ENCODE assay signal across 30 mouse cellular contexts in the genomic region with DNA sequence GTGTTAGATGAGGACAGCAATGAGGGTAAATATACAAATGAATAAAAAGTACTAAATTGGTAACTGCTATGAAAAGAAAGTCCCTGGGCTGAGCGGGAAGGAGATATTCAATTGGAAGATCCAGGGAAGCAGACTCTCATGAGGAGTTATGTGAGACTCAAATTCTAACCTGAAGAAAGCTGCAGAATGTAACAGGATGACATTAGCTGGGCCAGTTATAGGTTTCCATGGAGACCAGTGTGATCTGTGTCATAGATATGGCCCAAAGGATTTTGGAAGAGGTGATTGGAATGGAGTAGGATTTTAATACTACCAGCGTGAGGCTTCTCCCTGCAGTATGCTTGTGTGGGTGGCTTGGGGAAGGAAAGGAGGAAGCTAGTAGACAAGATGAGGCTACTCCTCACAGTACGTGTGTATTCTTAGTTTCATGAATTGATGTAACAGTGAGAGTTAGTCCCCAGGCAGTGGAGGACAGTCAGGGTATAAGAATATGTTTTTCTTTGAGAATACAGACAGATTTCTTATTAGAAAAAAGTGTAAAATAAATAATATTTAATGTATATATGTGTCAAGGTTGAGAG. TPM values are rescaled to one million over a fixed set of nuclear protein-coding genes. Genes with fewer than 3 reads are reported as not detected.
DNase-seq lines count a peak whose midpoint lies in the region; ATAC-seq lines count a peak whose summit lies in the region.
"Had no signal": no experiment of that assay in that cellular context is flagged by ENCODE, and none has a peak within 500 bp of the region (broad histone marks: within the 10 kb centered on the region; RNA-seq: fewer than 3 reads in every experiment).

No protein-coding gene starts in this region.

- WGBS in hindbrain, embryonic 11.5 days: 83% methylated on average over 3 of the region's 3 CpGs
- 79% methylated on average over 3 of the region's 3 CpGs for WGBS in hindbrain, embryonic 13.5 days
- WGBS in midbrain, embryonic 15.5 days: 71% methylated on average over 3 of the region's 3 CpGs
- 80% methylated on average over 3 of the region's 3 CpGs for WGBS in midbrain, embryonic 14.5 days

- no peak overlapping the region for H3K4me2 ChIP-seq in hindbrain, embryonic 11.5 days (replicated peaks; ENCODE audit: low read depth, low read length)
- H3K4me2 ChIP-seq in hindbrain, embryonic 13.5 days: no peak overlapping the region
- H3K4me2 ChIP-seq in midbrain, embryonic 15.5 days: no peak overlapping the region
- H3K4me2 ChIP-seq in midbrain, embryonic 14.5 days (ENCODE audit: low read length): no peak overlapping the region
- H3K4me2 ChIP-seq: embryonic facial prominence, embryonic 12.5 days; forebrain, embryonic 15.5 days had no signal

- no peaks in the 10 kb centered on the region for H3K36me3 ChIP-seq in hindbrain, embryonic 11.5 days (ENCODE audit: control insufficient read depth, insufficient read depth, low read length)
- no peaks in the 10 kb centered on the region for H3K36me3 ChIP-seq in hindbrain, embryonic 13.5 days
- no peaks in the 10 kb centered on the region for H3K36me3 ChIP-seq in midbrain, embryonic 15.5 days (replicated peaks)
- no peaks in the 10 kb centered on the region for H3K36me3 ChIP-seq in midbrain, embryonic 14.5 days (ENCODE audit: control insufficient read depth, insufficient read depth, low read length)
- H3K36me3 ChIP-seq: embryonic facial prominence, embryonic 12.5 days; forebrain, embryonic 15.5 days; G1E; heart, embryonic 10.5 days had no signal

- H3K27ac ChIP-seq in hindbrain, embryonic 11.5 days (ENCODE audit: low read depth, low read length): no peak overlapping the region
- no peak overlapping the region for H3K27ac ChIP-seq in hindbrain, embryonic 13.5 days
- H3K27ac ChIP-seq in midbrain, embryonic 15.5 days: no peak overlapping the region
- H3K27ac ChIP-seq in midbrain, embryonic 14.5 days (replicated peaks; ENCODE audit: low read depth, low read length): no peak overlapping the region
- H3K27ac ChIP-seq: embryonic facial prominence, embryonic 12.5 days; forebrain, embryonic 15.5 days; heart, embryonic 10.5 days had no signal

- no peak overlapping the region for H3K9ac ChIP-seq in hindbrain, embryonic 11.5 days (ENCODE audit: low read depth, low read length)
- no peak overlapping the region for H3K9ac ChIP-seq in hindbrain, embryonic 13.5 days
- no peak overlapping the region for H3K9ac ChIP-seq in midbrain, embryonic 15.5 days
- H3K9ac ChIP-seq in midbrain, embryonic 14.5 days (replicated peaks; ENCODE audit: low read length): no peak overlapping the region
- H3K9ac ChIP-seq: embryonic facial prominence, embryonic 12.5 days; forebrain, embryonic 15.5 days had no signal

- no peak overlapping the region for H3K4me3 ChIP-seq in hindbrain, embryonic 11.5 days (ENCODE audit: low read depth, low read length)
- H3K4me3 ChIP-seq in hindbrain, embryonic 13.5 days: no peak overlapping the region
- no peak overlapping the region for H3K4me3 ChIP-seq in midbrain, embryonic 15.5 days
- no peak overlapping the region for H3K4me3 ChIP-seq in midbrain, embryonic 14.5 days (replicated peaks; ENCODE audit: low read depth, low read length)
- H3K4me3 ChIP-seq: embryonic facial prominence, embryonic 12.5 days; forebrain, embryonic 15.5 days; heart, embryonic 10.5 days had no signal

- H3K27me3 ChIP-seq in hindbrain, embryonic 11.5 days (ENCODE audit: control insufficient read depth, insufficient read depth, low read length): no peaks in the 10 kb centered on the region
- H3K27me3 ChIP-seq in hindbrain, embryonic 13.5 days: no peaks in the 10 kb centered on the region
- H3K27me3 ChIP-seq in midbrain, embryonic 15.5 days (replicated peaks): no peaks in the 10 kb centered on the region
- no peaks in the 10 kb centered on the region for H3K27me3 ChIP-seq in midbrain, embryonic 14.5 days (ENCODE audit: control insufficient read depth, insufficient read depth, low read length)
- H3K27me3 ChIP-seq: embryonic facial prominence, embryonic 12.5 days; forebrain, embryonic 15.5 days had no signal

- no peaks in the 10 kb centered on the region for H3K4me1 ChIP-seq in hindbrain, embryonic 11.5 days (replicated peaks; ENCODE audit: control insufficient read depth, insufficient read depth, low read length)
- H3K4me1 ChIP-seq in hindbrain, embryonic 13.5 days (replicated peaks): no peaks in the 10 kb centered on the region
- no peaks in the 10 kb centered on the region for H3K4me1 ChIP-seq in midbrain, embryonic 15.5 days
- no peaks in the 10 kb centered on the region for H3K4me1 ChIP-seq in midbrain, embryonic 14.5 days (ENCODE audit: control insufficient read depth, insufficient read depth, low read length)
- H3K4me1 ChIP-seq: embryonic facial prominence, embryonic 12.5 days; forebrain, embryonic 15.5 days; heart, embryonic 10.5 days had no signal

- peak; percentile 2 for DNase-seq in embryo, embryonic 10.5 days (ENCODE audit: low spot score)
- no peak for DNase-seq in embryo, embryonic 10 days (ENCODE audit: low spot score)
- no peak for DNase-seq in hindbrain, embryonic 11.5 days (ENCODE audit: low spot score)
- no peak for DNase-seq in midbrain, embryonic 14.5 days
- peak; percentile 20 for DNase-seq in brain, adult 2 months (ENCODE audit: low read depth, low spot score)
- DNase-seq: adrenal gland, adult 8-10 months; adrenal gland, postnatal 36 days; B cell, adult 2 months; cerebellum, adult 11-12 months; cerebellum, adult 9-10 months; cerebellum, postnatal 25 days; gastrocnemius, postnatal 36 days; heart, adult 18-20 months; heart, postnatal 10 days; heart, postnatal 4 days had no signal

- H3K9me3 ChIP-seq in hindbrain, embryonic 11.5 days (ENCODE audit: control insufficient read depth, low read length): no peaks in the 10 kb centered on the region
- H3K9me3 ChIP-seq in hindbrain, embryonic 13.5 days: no peaks in the 10 kb centered on the region
- no peaks in the 10 kb centered on the region for H3K9me3 ChIP-seq in midbrain, embryonic 15.5 days
- H3K9me3 ChIP-seq in midbrain, embryonic 14.5 days (ENCODE audit: control insufficient read depth, low read length): no peaks in the 10 kb centered on the region
- H3K9me3 ChIP-seq: embryonic facial prominence, embryonic 12.5 days; forebrain, embryonic 15.5 days; G1E; heart, embryonic 10.5 days had no signal

- peak; percentile 38; the same call in 1 of the 2 replicates for ATAC-seq in hindbrain, embryonic 11.5 days (ENCODE audit: low FRiP score)
- no peak for ATAC-seq in hindbrain, embryonic 13.5 days (ENCODE audit: low FRiP score)
- peak; percentile 50 for ATAC-seq in midbrain, embryonic 15.5 days (replicated peaks)
- ATAC-seq in midbrain, embryonic 14.5 days (ENCODE audit: low FRiP score, low TSS enrichment): no peak
- no peak for ATAC-seq in granulocyte monocyte progenitor cell, adult 5-6 weeks (replicated peaks; ENCODE audit: poor library complexity, severe bottlenecking)
- ATAC-seq: CD4-positive, CD25-positive, alpha-beta regulatory T cell, adult 4 months; forebrain, embryonic 15.5 days; inflammation-experienced regulatory T-cells, adult 6 months; intestine, postnatal 0 days had no signal

RNA-seq across cellular contexts. Expression of a gene that starts 29.6 kb away (rescaled TPM):
- not detected in 2 replicates for polyA plus RNA-seq in hindbrain, embryonic 11.5 days (2014; fragmentation: Nextera tagmentation; extraction: Ambion mirVana)
- polyA plus RNA-seq in hindbrain, embryonic 13.5 days (2015; fragmentation: Nextera tagmentation; extraction: Ambion mirVana): not detected in 2 replicates
- polyA plus RNA-seq in midbrain, embryonic 15.5 days (2015; fragmentation: Nextera tagmentation; extraction: Ambion mirVana): not detected in 2 replicates
- polyA plus RNA-seq in midbrain, embryonic 14.5 days (2014; fragmentation: Nextera tagmentation; extraction: Ambion mirVana): not detected in 2 replicates
- not detected in 2 replicates for total RNA-seq in granulocyte monocyte progenitor cell, adult 5-6 weeks (2014; fragmentation: Nextera tagmentation)
- not detected in 2 replicates for total RNA-seq in granulocyte monocyte progenitor cell, adult 5-6 weeks (2017)
- total RNA-seq: adrenal gland, adult 8-10 months; adrenal gland, postnatal 36 days; gastrocnemius, adult 8-10 months; gastrocnemius, postnatal 36 days; heart, adult 18-20 months; heart, postnatal 10 days; heart, postnatal 4 days had no signal
- polyA plus RNA-seq: CD4-positive, CD25-positive, alpha-beta regulatory T cell, adult 4 months; cortical plate, adult 2 months; embryonic facial prominence, embryonic 12.5 days; forebrain, embryonic 11.5 days; forebrain, embryonic 15.5 days; frontal cortex, adult 2 months; G1E; heart, embryonic 10.5 days; heart, embryonic 14.5 days; inflammation-experienced regulatory T-cells, adult 6 months; intestine, postnatal 0 days had no signal

RNA-seq across cellular contexts. Expression of a gene that starts 29.7 kb away (rescaled TPM):
- not detected in 2 replicates for polyA plus RNA-seq in hindbrain, embryonic 11.5 days (2014; fragmentation: Nextera tagmentation; extraction: Ambion mirVana)
- polyA plus RNA-seq in hindbrain, embryonic 13.5 days (2015; fragmentation: Nextera tagmentation; extraction: Ambion mirVana): not detected in 2 replicates
- polyA plus RNA-seq in midbrain, embryonic 15.5 days (2015; fragmentation: Nextera tagmentation; extraction: Ambion mirVana): not detected in 2 replicates
- not detected in 2 replicates for polyA plus RNA-seq in midbrain, embryonic 14.5 days (2014; fragmentation: Nextera tagmentation; extraction: Ambion mirVana)
- total RNA-seq in granulocyte monocyte progenitor cell, adult 5-6 weeks (2014; fragmentation: Nextera tagmentation): not detected in 2 replicates
- total RNA-seq in granulocyte monocyte progenitor cell, adult 5-6 weeks (2017): not detected in 2 replicates
- total RNA-seq: adrenal gland, adult 8-10 months; adrenal gland, postnatal 36 days; gastrocnemius, adult 8-10 months; gastrocnemius, postnatal 36 days; heart, adult 18-20 months; heart, postnatal 10 days; heart, postnatal 4 days had no signal
- polyA plus RNA-seq: CD4-positive, CD25-positive, alpha-beta regulatory T cell, adult 4 months; cortical plate, adult 2 months; embryonic facial prominence, embryonic 12.5 days; forebrain, embryonic 11.5 days; forebrain, embryonic 15.5 days; frontal cortex, adult 2 months; G1E; heart, embryonic 10.5 days; heart, embryonic 14.5 days; inflammation-experienced regulatory T-cells, adult 6 months; intestine, postnatal 0 days had no signal

RNA-seq across cellular contexts. Expression of a gene that starts 47.3 kb away (rescaled TPM):
- not detected in 2 replicates for polyA plus RNA-seq in hindbrain, embryonic 11.5 days (2014; fragmentation: Nextera tagmentation; extraction: Ambion mirVana)
- polyA plus RNA-seq in hindbrain, embryonic 13.5 days (2015; fragmentation: Nextera tagmentation; extraction: Ambion mirVana): not detected in 2 replicates
- polyA plus RNA-seq in midbrain, embryonic 15.5 days (2015; fragmentation: Nextera tagmentation; extraction: Ambion mirVana): not detected in 2 replicates
- not detected in 2 replicates for polyA plus RNA-seq in midbrain, embryonic 14.5 days (2014; fragmentation: Nextera tagmentation; extraction: Ambion mirVana)
- total RNA-seq in granulocyte monocyte progenitor cell, adult 5-6 weeks (2014; fragmentation: Nextera tagmentation): not detected in 2 replicates
- not detected in 2 replicates for total RNA-seq in granulocyte monocyte progenitor cell, adult 5-6 weeks (2017)
- total RNA-seq: adrenal gland, adult 8-10 months; adrenal gland, postnatal 36 days; G1E; gastrocnemius, adult 8-10 months; gastrocnemius, postnatal 36 days; heart, adult 18-20 months; heart, postnatal 10 days; heart, postnatal 4 days had no signal
- polyA plus RNA-seq: cortical plate, adult 2 months; embryonic facial prominence, embryonic 12.5 days; forebrain, embryonic 11.5 days; forebrain, embryonic 15.5 days; frontal cortex, adult 2 months; G1E; heart, embryonic 10.5 days; heart, embryonic 14.5 days had no signal

Comparison
In these comparisons a context has a peak if more than half of its experiments do, and no peak if none do; other contexts are left out.
1. DNase-seq: peak in embryo, embryonic 10.5 days (single experiment) and brain, adult 2 months (single experiment); none in embryo, embryonic 10 days (single experiment), hindbrain, embryonic 11.5 days (single experiment) and midbrain, embryonic 14.5 days (single experiment).
2. ATAC-seq: peak in hindbrain, embryonic 11.5 days (single experiment) and midbrain, embryonic 15.5 days (single experiment); none in hindbrain, embryonic 13.5 days (single experiment), midbrain, embryonic 14.5 days (single experiment) and granulocyte monocyte progenitor cell, adult 5-6 weeks (single experiment).